Mouse (Mus musculus): ENCODE data around the gene Gm49486. TPM values are rescaled to one million over a fixed set of nuclear protein-coding genes. Genes with fewer than 3 reads are reported as not detected.

The Gm49486 gene
- polyA plus RNA-seq, 1 experiment: 0.08 TPM

DNA sequence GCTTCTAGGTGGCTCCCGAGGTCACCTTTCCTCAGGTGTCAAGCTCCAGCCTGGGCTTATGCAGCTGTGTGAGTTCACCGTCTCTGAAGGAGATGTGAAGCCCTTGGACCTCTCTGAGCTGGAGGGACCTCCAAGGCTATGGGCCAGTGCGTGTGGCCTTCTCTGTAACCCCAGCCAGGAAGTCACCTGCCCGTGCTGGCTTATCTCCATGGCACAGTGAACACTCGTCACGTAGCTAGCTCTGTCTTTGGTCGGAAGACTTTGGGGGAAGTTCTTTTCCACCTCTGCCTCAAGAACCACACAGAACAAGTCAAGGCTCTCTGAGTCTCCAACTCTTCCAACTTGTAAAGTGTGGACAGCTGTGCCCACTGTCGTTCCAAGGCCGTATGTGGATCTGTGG is 35.1 kb upstream of the Gm49486 start:
- TF ChIP-seq POLR2A (IDR thresholded peaks at IDR 0.05; ENCODE audit: low read depth, low read length) (no peak), CTCF (IDR thresholded peaks at IDR 0.05; ENCODE audit: extremely low read depth, insufficient read length, insufficient replicate concordance, low read depth, low read length) (no peak)
- H3K36me3 ChIP-seq (ENCODE audit: control insufficient read depth, insufficient read depth, low read length): no peaks in the 10 kb centered on the region
- no peaks in the 10 kb centered on the region for H3K27me3 ChIP-seq (ENCODE audit: control insufficient read depth, insufficient read depth, low read length)
- peaks cover 9% of the 10 kb centered on the region for H3K4me1 ChIP-seq (ENCODE audit: control insufficient read depth, insufficient read depth, insufficient read length, low read length)
- H3K4me3 ChIP-seq (ENCODE audit: low read depth, low read length): no peak overlapping the region
- H3K27ac ChIP-seq (ENCODE audit: insufficient read depth, low read depth, low read length): no peak overlapping the region
- WGBS: 45% methylated on average over 9 of the region's 9 CpGs

DNA sequence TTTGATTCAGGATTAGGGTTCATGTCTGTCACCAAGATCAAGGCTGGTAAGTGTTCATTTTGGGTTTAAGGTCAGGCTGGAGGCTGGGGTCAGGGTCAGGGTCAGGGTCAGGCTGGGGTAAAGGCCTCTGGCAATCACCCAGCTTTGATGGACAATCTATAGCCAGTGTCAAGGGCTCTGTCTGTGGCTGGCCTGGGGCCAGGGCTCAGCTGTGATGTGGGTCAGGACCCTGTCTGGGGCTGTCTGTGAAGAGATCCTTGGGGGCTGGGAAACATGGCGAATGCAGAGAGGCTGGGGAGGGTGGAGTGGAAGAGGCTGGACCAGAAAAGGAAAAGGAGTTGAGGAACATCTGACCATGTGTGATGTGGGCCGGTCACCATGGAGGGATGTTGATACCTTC is 34.2 kb upstream of the Gm49486 start:
- H3K4me3 ChIP-seq (ENCODE audit: low read depth, low read length): no peak overlapping the region
- TF ChIP-seq CTCF (IDR thresholded peaks at IDR 0.05; ENCODE audit: extremely low read depth, insufficient read length, insufficient replicate concordance, low read depth, low read length) (no peak), POLR2A (IDR thresholded peaks at IDR 0.05; ENCODE audit: low read depth, low read length) (no peak)
- H3K27me3 ChIP-seq (ENCODE audit: control insufficient read depth, insufficient read depth, low read length): no peaks in the 10 kb centered on the region
- peaks cover 9% of the 10 kb centered on the region for H3K4me1 ChIP-seq (ENCODE audit: control insufficient read depth, insufficient read depth, insufficient read length, low read length)
- H3K27ac ChIP-seq (ENCODE audit: insufficient read depth, low read depth, low read length): no peak overlapping the region
- 92% methylated on average over 2 of the region's 2 CpGs for WGBS
- H3K36me3 ChIP-seq (ENCODE audit: control insufficient read depth, insufficient read depth, low read length): no peaks in the 10 kb centered on the region

- TF ChIP-seq POLR2A (IDR thresholded peaks at IDR 0.05; ENCODE audit: low read depth, low read length) (no peak), CTCF (IDR thresholded peaks at IDR 0.05; ENCODE audit: extremely low read depth, insufficient read length, insufficient replicate concordance, low read depth, low read length) (no peak)
These were observed 33.7 kb upstream of the Gm49486 start for GRCm38 (mm10) chr15:79195492-79195891.

GRCm38 (mm10) chr15:79199390-79199976 is 29.7 kb upstream of the Gm49486 start:
- WGBS: 78% methylated on average over 12 of the region's 12 CpGs
- Histone ChIP-seq H3K27ac (ENCODE audit: insufficient read depth, low read depth, low read length) (no peak overlapping the region), H3K27me3 (ENCODE audit: control insufficient read depth, insufficient read depth, low read length) (peaks cover 5% of the 10 kb centered on the region; the same call in 1 of the 2 replicates), H3K4me3 (ENCODE audit: low read depth, low read length) (no peak overlapping the region), H3K36me3 (ENCODE audit: control insufficient read depth, insufficient read depth, low read length) (no peaks in the 10 kb centered on the region), H3K4me1 (ENCODE audit: control insufficient read depth, insufficient read depth, insufficient read length, low read length) (no peaks in the 10 kb centered on the region)
- TF ChIP-seq POLR2A (IDR thresholded peaks at IDR 0.05; ENCODE audit: low read depth, low read length) (no peak), CTCF (IDR thresholded peaks at IDR 0.05; ENCODE audit: extremely low read depth, insufficient read length, insufficient replicate concordance, low read depth, low read length) (no peak)

More at GRCm38 (mm10) chr15:79195492-79195891, 33.7 kb upstream of the Gm49486 start:
- 81% methylated on average over 8 of the region's 8 CpGs for WGBS
- no peak overlapping the region for H3K27ac ChIP-seq (ENCODE audit: insufficient read depth, low read depth, low read length)
- no peak overlapping the region for H3K4me3 ChIP-seq (ENCODE audit: low read depth, low read length)
- H3K27me3 ChIP-seq (ENCODE audit: control insufficient read depth, insufficient read depth, low read length): no peaks in the 10 kb centered on the region
- H3K4me1 ChIP-seq (ENCODE audit: control insufficient read depth, insufficient read depth, insufficient read length, low read length): peaks cover 9% of the 10 kb centered on the region
- no peaks in the 10 kb centered on the region for H3K36me3 ChIP-seq (ENCODE audit: control insufficient read depth, insufficient read depth, low read length)

- 38% methylated on average over 13 of the region's 13 CpGs for WGBS
- H3K4me3 ChIP-seq (ENCODE audit: low read depth, low read length): no peak overlapping the region
- TF ChIP-seq POLR2A (IDR thresholded peaks at IDR 0.05; ENCODE audit: low read depth, low read length) (no peak), CTCF (IDR thresholded peaks at IDR 0.05; ENCODE audit: extremely low read depth, insufficient read length, insufficient replicate concordance, low read depth, low read length) (no peak)
- no peak overlapping the region for H3K27ac ChIP-seq (ENCODE audit: insufficient read depth, low read depth, low read length)
- H3K27me3 ChIP-seq (ENCODE audit: control insufficient read depth, insufficient read depth, low read length): peaks cover 5% of the 10 kb centered on the region; the same call in 1 of the 2 replicates
- H3K4me1 ChIP-seq (ENCODE audit: control insufficient read depth, insufficient read depth, insufficient read length, low read length): no peaks in the 10 kb centered on the region
- H3K36me3 ChIP-seq (ENCODE audit: control insufficient read depth, insufficient read depth, low read length): no peaks in the 10 kb centered on the region
These were observed 27.6 kb upstream of the Gm49486 start for GRCm38 (mm10) chr15:79201491-79202150.

DNA sequence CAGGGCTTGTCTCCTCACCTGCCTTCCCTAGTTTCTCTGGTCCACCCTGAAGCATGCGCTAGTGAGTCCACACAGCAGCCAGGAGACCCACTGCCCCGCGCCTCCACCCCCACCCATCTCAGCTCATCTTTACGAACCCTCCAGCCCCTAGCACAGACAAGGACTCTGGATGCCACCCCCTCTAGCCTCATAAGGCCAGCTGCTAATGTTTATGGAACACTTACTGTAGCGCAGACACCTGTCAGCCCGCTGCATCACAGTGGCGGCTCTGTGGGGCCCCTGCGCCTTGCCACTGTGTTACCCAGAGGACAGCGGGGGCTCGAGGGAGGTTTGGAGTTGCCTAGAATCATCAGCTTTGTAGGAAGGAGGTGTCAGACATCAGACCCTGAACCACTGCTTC is 26.6 kb upstream of the Gm49486 start:
- Histone ChIP-seq H3K4me1 (ENCODE audit: control insufficient read depth, insufficient read depth, insufficient read length, low read length) (no peaks in the 10 kb centered on the region), H3K27me3 (ENCODE audit: control insufficient read depth, insufficient read depth, low read length) (peaks cover 5% of the 10 kb centered on the region; the same call in 1 of the 2 replicates), H3K4me3 (ENCODE audit: low read depth, low read length) (no peak overlapping the region), H3K27ac (ENCODE audit: insufficient read depth, low read depth, low read length) (no peak overlapping the region), H3K36me3 (ENCODE audit: control insufficient read depth, insufficient read depth, low read length) (no peaks in the 10 kb centered on the region)
- 30% methylated on average over 10 of the region's 10 CpGs for WGBS
- no peak for TF ChIP-seq CTCF (IDR thresholded peaks at IDR 0.05; ENCODE audit: extremely low read depth, insufficient read length, insufficient replicate concordance, low read depth, low read length)
- no peak for TF ChIP-seq POLR2A (IDR thresholded peaks at IDR 0.05; ENCODE audit: low read depth, low read length)

DNA sequence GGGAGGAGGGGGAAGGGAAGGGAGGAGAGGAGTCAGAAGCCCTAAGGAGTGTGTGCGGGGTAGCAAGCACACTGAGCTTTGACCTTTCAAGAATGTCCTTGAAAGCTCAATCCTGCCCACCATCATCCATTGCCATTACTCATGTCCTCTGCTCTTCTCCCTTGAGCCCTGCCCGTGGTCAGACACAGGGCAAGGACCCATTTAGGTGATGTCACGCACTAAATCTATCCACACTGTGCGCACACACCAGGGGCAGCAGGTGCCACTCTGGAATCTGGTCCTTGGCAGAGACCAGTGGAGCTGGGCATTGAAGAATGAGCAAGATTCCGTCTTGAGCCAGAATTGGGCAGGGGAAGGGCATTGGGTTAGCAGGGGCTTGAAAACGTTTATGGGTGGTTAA is 21.0 kb upstream of the Gm49486 start:
- WGBS: 69% methylated on average over 6 of the region's 6 CpGs
- H3K4me1 ChIP-seq (ENCODE audit: control insufficient read depth, insufficient read depth, insufficient read length, low read length): no peaks in the 10 kb centered on the region; the same call in 1 of the 2 replicates
- TF ChIP-seq CTCF (IDR thresholded peaks at IDR 0.05; ENCODE audit: extremely low read depth, insufficient read length, insufficient replicate concordance, low read depth, low read length) (no peak), POLR2A (IDR thresholded peaks at IDR 0.05; ENCODE audit: low read depth, low read length) (no peak)
- no peaks in the 10 kb centered on the region for H3K36me3 ChIP-seq (ENCODE audit: control insufficient read depth, insufficient read depth, low read length)
- H3K27ac ChIP-seq (ENCODE audit: insufficient read depth, low read depth, low read length): no peak overlapping the region
- H3K27me3 ChIP-seq (ENCODE audit: control insufficient read depth, insufficient read depth, low read length): no peaks in the 10 kb centered on the region
- H3K4me3 ChIP-seq (ENCODE audit: low read depth, low read length): no peak overlapping the region

All from small intestine, adult 2 months (tissue).